ENCODE assay signal across 11 mouse cellular contexts in genomic region chr8:93729124-93729930, GRCm38 (mm10).
DNase-seq lines count a peak whose midpoint lies in the region; ATAC-seq lines count a peak whose summit lies in the region.
"Had no signal": no experiment of that assay in that cellular context is flagged by ENCODE, and none has a peak within 500 bp of the region (broad histone marks: within the 10 kb centered on the region; RNA-seq: fewer than 3 reads in every experiment).

No protein-coding gene starts in this region.

- WGBS in hindbrain, embryonic 16.5 days = 40% methylated on average over 15 of the region's 15 CpGs

- peaks cover 9% of the 10 kb centered on the region for H3K4me1 ChIP-seq in hindbrain, embryonic 16.5 days (ENCODE audit: control insufficient read depth, insufficient read depth, low read depth, low read length)
- H3K4me1 ChIP-seq: lung, embryonic 15.5 days had no signal

- H3K27ac ChIP-seq in hindbrain, embryonic 16.5 days (ENCODE audit: low read depth, low read length) = 0 out of 2 replicates have a peak overlapping the region, but pooled peaks have one; percentile 42
- H3K27ac ChIP-seq: lung, embryonic 15.5 days had no signal

- DNase-seq in cerebellum, adult 11-12 months = peak; percentile 14
- peak; percentile 22 to 29 for DNase-seq in cerebellum, postnatal 25 days
- peak; percentile 30 to 38 for DNase-seq in left cerebral cortex, postnatal 14 days (ENCODE audit: low spot score in 2 of 2)
- DNase-seq in embryo, embryonic 11 days = no peak
- DNase-seq in adrenal gland, postnatal 25 days = no peak
- DNase-seq in gastrocnemius, postnatal 14 days = no peak
- DNase-seq: thymus, postnatal 4 days had no signal

- no peaks in the 10 kb centered on the region for H3K36me3 ChIP-seq in hindbrain, embryonic 16.5 days (ENCODE audit: control insufficient read depth, insufficient read depth, low read length)
- H3K36me3 ChIP-seq: heart, embryonic 12.5 days; lung, embryonic 15.5 days had no signal

- no peaks in the 10 kb centered on the region for H3K27me3 ChIP-seq in hindbrain, embryonic 16.5 days (replicated peaks; ENCODE audit: control insufficient read depth, insufficient read depth, low read length)
- H3K27me3 ChIP-seq: heart, embryonic 12.5 days; lung, embryonic 15.5 days had no signal

- no peak overlapping the region for H3K4me3 ChIP-seq in hindbrain, embryonic 16.5 days (ENCODE audit: low read length)
- H3K4me3 ChIP-seq: heart, embryonic 12.5 days; lung, embryonic 15.5 days had no signal

- intact Hi-C loops in left cerebral cortex, postnatal 14 days (cut with DNase I) = no loop called here
- intact Hi-C loops in gastrocnemius, postnatal 14 days (cut with DNase I; ENCODE audit: low total_unique reads) = no loop called here

- H3K9ac ChIP-seq in hindbrain, embryonic 16.5 days (ENCODE audit: low read depth, low read length) = no peak overlapping the region
- H3K9ac ChIP-seq: heart, embryonic 12.5 days; lung, embryonic 15.5 days had no signal

- no peaks in the 10 kb centered on the region for H3K9me3 ChIP-seq in hindbrain, embryonic 16.5 days (ENCODE audit: control insufficient read depth, low read length)
- H3K9me3 ChIP-seq: heart, embryonic 12.5 days; lung, embryonic 15.5 days had no signal

- no peak overlapping the region for H3K4me2 ChIP-seq in hindbrain, embryonic 16.5 days (ENCODE audit: low read length)
- H3K4me2 ChIP-seq: heart, embryonic 12.5 days; lung, embryonic 15.5 days had no signal

- peak; percentile 71 for ATAC-seq in hindbrain, embryonic 16.5 days
- ATAC-seq: intestine, postnatal 0 days had no signal

Comparison
In these comparisons a context has a peak if more than half of its experiments do, and no peak if none do; other contexts are left out.
1. DNase-seq: peak in cerebellum, adult 11-12 months (single experiment), cerebellum, postnatal 25 days (2 of 2) and left cerebral cortex, postnatal 14 days (2 of 2); none in embryo, embryonic 11 days (single experiment), adrenal gland, postnatal 25 days (single experiment) and gastrocnemius, postnatal 14 days (single experiment).